Mouse (Mus musculus) ES-Bruce4 (cell line): ENCODE results near the gene Bod1. TPM values are rescaled to one million over a fixed set of nuclear protein-coding genes. Genes with fewer than 3 reads are reported as not detected.

Source experiments
- H3K27ac ChIP-seq: 2 replicates; pipeline ENCODE4 v1.5.1; 2012; ENCODE audit warnings: low read length, inconsistent platforms; ENCODE audit not compliant: insufficient read depth
- H3K27me3 ChIP-seq: 2 replicates; pipeline ENCODE4 v1.6.1; 2012; ENCODE audit warnings: mild to moderate bottlenecking, low read length, inconsistent platforms; ENCODE audit not compliant: control insufficient read depth, poor library complexity, insufficient read depth, severe bottlenecking
- H3K36me3 ChIP-seq: 2 replicates; pipeline ENCODE4 v1.6.1; 2012; ENCODE audit warnings: inconsistent platforms, mild to moderate bottlenecking, low read length, moderate library complexity; ENCODE audit not compliant: control insufficient read depth, poor library complexity, insufficient read depth, severe bottlenecking
- H3K4me1 ChIP-seq: one replicate; pipeline ENCODE4 v1.8.1; 2011; ENCODE audit warnings: low read length; ENCODE audit not compliant: control insufficient read depth, insufficient read depth
- H3K4me3 ChIP-seq: 2 replicates; pipeline ENCODE4 v1.5.1; 2011; ENCODE audit warnings: low read depth, mild to moderate bottlenecking, low read length
- H3K9ac ChIP-seq: 2 replicates; pipeline ENCODE4 v1.6.1; 2012; ENCODE audit warnings: low read depth, mild to moderate bottlenecking, inconsistent platforms; ENCODE audit not compliant: poor library complexity, severe bottlenecking
- H3K9me3 ChIP-seq: replicated peaks from 2 replicates; pipeline ENCODE4 v1.6.1; 2012; ENCODE audit warnings: mild to moderate bottlenecking, low read length, inconsistent platforms; ENCODE audit not compliant: control insufficient read depth, poor library complexity, insufficient read depth, severe bottlenecking
- CTCF ChIP-seq: IDR thresholded peaks from one replicate; pipeline ENCODE4 v1.8.1; 2011; ENCODE audit warnings: low read depth, low read length
- EP300 ChIP-seq: IDR thresholded peaks from 2 replicates; pipeline ENCODE4 v1.6.1; 2011; ENCODE audit warnings: low read depth, low read length; ENCODE audit not compliant: insufficient read depth
- POLR2A ChIP-seq: IDR thresholded peaks from one replicate; pipeline ENCODE4 v1.8.1; 2011; ENCODE audit warnings: low read length; ENCODE audit not compliant: insufficient read depth
- polyA plus RNA-seq: library from polyadenylated mRNA; stranded (reverse); fragments of >200 nt; gene quantifications from 2 replicates; pipeline ENCODE4 v1.2.4, GENCODE M21; 2011; ENCODE audit warnings: low read depth; ENCODE audit not compliant: missing spikeins, insufficient read depth, insufficient read length

The Bod1 gene
- polyA plus RNA-seq, 1 experiment = 36.3 TPM

DNA sequence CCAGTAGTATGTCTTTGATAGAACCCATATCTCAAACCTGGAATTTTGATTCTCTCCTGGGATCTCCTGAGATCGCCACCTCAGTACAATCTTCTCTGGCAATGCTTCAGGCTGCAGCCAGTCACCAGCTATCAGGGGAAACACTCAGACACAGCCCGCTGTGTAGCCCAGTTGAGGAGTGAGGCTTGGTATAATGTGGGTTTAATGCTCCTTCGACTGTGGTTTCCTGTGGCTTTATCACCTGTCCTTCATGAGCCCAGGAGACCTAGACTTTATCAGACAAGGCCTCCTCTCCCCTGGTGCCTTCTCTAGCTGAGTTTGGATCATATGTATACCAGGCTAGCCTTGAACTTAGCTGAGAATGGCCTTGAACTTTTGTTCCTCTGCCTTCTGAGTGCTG is 53.9 kb downstream of the Bod1 start:
- TF ChIP-seq EP300 (no peak), CTCF (no peak), POLR2A (no peak)

DNA sequence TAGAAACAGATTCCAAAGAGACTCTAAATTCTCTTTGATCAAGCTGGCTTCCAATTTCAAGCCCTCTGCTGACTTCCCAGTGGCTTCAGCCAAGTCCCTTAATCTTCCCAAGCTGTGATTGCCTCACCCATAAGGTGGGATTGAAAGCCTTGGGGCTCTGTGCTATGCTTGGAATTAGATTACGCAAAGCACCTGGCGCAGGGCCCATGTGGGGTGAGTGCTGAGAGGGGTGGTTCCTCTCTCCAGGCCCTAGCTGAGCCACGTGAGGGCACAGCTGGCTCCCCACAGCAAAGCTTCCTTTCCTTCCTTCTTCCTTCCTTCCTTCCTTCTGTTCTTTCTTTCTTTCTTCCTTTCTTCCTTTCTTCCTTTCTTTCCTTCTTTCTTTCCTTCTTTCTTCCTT is 54.4 kb downstream of the Bod1 start:
- no peak overlapping the region for H3K27ac ChIP-seq
- no peak overlapping the region for H3K9ac ChIP-seq
- no peaks in the 10 kb centered on the region for H3K4me1 ChIP-seq
- no peaks in the 10 kb centered on the region for H3K27me3 ChIP-seq
- no peaks in the 10 kb centered on the region for H3K9me3 ChIP-seq
- H3K36me3 ChIP-seq = no peaks in the 10 kb centered on the region
- TF ChIP-seq POLR2A (no peak), EP300 (no peak), CTCF (no peak)
- no peak overlapping the region for H3K4me3 ChIP-seq

More for the DNA sequence above, 53.9 kb downstream of the Bod1 start:
- Histone ChIP-seq H3K4me1 (no peaks in the 10 kb centered on the region), H3K9me3 (no peaks in the 10 kb centered on the region), H3K36me3 (no peaks in the 10 kb centered on the region), H3K27ac (no peak overlapping the region), H3K27me3 (no peaks in the 10 kb centered on the region), H3K4me3 (no peak overlapping the region), H3K9ac (no peak overlapping the region)

DNA sequence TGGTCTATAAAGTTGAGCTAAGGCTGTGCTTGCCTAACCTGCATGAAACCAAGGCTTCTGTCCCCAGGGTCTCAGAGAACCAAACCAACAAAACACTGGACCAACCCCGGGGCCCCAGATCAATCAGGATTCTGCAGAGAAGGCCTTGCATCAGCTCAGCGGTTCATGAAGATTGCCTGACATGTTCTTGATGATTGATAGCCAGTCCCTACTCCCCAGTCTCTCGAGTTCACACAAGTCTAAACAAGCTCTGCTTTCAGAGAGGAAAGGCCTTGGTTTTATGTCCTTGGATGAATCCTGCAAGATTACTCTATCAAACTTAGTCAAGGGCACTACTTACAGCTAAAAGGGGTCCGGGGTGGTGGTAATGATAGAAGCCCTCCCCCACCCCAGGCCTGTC is 55.0 kb downstream of the Bod1 start:
- no peaks in the 10 kb centered on the region for H3K9me3 ChIP-seq
- no peak for TF ChIP-seq CTCF
- TF ChIP-seq POLR2A = no peak
- TF ChIP-seq EP300 = no peak
- no peaks in the 10 kb centered on the region for H3K36me3 ChIP-seq
- H3K9ac ChIP-seq = no peak overlapping the region
- H3K27me3 ChIP-seq = no peaks in the 10 kb centered on the region
- H3K4me1 ChIP-seq = no peaks in the 10 kb centered on the region
- no peak overlapping the region for H3K27ac ChIP-seq
- no peak overlapping the region for H3K4me3 ChIP-seq

Other genes starting within 250 kb of the Bod1 start
- gene Cpeb4, start 200.3 kb upstream of the Bod1 start, polyA plus RNA-seq = 12.0 and 12.8 TPM in 2 replicates